Mouse (Mus musculus) adrenal gland, adult 2 months (tissue): ENCODE results near the gene Anks1b. TPM values are rescaled to one million over a fixed set of nuclear protein-coding genes. Genes with fewer than 3 reads are reported as not detected.
"Not testable (repeated sequence)": the region's sequence is repeated elsewhere in the genome, so short reads cannot be mapped to it uniquely, and the experiment has no call there.

ENCODE experiments used
- DNase-seq: peaks from one replicate; pipeline ENCODE4 v3.0.0; 2021
- polyA plus RNA-seq: library from polyadenylated mRNA; depleted of rRNA; stranded (reverse); fragments of >200 nt; gene quantifications from 2 replicates; pipeline ENCODE4 v1.2.3, GENCODE M21; 2012
- total RNA-seq, 2 experiments: library from RNA; stranded (reverse); gene quantifications; 2 replicates each; pipeline ENCODE4 v1.2.3; 2021

Gene Anks1b
- total and polyA plus RNA-seq, 3 experiments: 0.31 to 0.86 (median 0.72) TPM

DNA sequence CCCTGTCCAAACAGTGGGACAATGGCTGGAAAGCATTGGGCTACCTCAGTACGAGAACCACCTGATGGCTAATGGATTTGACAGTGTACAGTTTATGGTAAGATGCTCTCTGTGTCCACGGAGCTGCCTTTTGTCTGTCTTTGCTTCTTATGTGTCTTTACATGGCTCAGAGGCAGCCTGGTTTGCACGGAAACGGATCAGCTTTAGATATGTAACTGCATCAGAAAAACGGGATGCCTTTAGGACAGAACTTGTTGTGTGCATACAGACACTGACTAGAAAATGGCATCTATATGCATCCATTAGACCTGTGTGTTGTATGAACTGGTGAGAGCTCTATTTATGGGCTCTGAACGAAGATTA lies 703.8 kb downstream of the Anks1b start:
- DNase-seq: no peak

DNA sequence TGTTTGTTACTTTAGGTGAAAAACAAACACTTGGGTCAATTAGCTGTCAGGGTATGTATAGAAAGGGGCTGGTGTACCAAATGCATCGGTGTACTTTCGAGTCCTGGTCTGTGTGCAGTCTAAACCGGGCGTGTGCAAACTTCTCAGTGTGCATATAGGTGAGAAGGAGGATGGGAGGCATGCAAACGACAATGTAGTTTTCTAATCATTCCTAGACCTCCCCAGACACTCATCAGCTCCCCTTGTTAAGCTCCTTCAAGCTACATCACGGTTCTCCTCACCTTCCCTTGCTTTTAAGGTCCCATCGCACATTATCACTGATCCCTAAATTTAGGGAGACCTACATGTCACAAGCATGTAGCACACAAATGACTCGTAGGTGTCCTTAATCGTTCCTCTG lies 704.5 kb downstream of the Anks1b start:
- no peak for DNase-seq

GRCm38 (mm10) chr10:90579970-90580369 lies 706.7 kb downstream of the Anks1b start:
- no peak for DNase-seq

DNA sequence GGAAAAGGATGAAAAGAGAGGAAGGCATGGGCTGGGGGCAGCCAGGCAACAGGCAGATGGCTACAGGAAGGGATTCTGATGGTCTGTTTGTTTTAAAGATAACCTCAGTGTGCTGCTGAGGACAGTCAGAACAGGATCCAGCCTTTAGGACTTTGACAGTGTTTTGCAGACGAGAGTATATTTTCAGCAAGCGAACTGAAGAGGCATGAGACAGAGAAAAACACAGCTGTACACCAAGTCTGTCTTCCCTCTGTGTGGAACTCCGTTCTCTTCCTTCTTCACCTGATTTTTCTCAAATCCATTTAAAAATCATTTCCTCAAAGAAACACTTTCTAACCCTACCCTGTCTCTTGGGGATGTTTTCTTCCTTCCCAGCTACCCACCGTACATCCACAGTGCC lies 710.7 kb downstream of the Anks1b start:
- DNase-seq: no peak

- DNase-seq: no peak
Measured at GRCm38 (mm10) chr10:90596142-90596541, 722.8 kb downstream of the Anks1b start.

DNA sequence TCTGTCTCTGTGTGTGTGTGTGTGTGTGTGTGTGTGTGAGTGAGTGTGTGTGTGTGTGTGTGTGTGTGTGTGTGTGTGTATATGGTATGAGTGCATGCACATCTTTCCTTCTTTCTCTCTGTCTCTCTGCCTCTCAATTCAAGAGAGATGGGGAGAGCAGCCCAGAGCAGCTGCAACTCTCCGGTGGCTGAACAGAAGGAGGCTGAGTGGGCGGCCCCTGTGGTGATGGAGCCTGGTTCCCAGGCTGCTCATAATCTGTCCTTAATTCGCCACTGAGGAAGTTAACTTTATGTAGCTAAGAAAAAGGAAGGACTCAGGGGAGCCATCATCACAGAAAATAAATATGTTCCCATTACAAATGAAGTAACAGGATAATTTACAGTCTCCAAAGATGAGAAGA lies 723.3 kb downstream of the Anks1b start:
- DNase-seq: no peak

DNA sequence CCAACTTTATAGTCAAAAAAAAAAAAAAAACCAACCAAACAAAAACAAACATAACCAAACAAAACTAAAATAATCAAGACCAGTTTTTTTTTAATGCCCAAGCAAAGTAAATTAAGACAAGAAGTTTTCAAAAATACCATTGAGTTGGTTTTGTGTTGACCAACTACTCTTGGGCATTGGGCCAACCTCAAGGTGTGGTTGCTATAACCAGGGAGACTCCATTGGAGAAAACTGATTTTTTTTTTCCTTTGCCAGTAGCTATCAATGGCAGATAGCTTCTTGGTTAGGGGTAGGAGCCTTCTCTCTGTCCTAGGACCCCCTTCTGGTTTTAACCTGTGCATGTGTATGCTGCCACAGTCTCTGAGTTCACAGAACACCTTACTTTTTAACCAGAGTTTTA lies 725.8 kb downstream of the Anks1b start:
- no peak for DNase-seq

- DNase-seq: no peak
Measured at GRCm38 (mm10) chr10:90599726-90600531, 726.6 kb downstream of the Anks1b start.

DNA sequence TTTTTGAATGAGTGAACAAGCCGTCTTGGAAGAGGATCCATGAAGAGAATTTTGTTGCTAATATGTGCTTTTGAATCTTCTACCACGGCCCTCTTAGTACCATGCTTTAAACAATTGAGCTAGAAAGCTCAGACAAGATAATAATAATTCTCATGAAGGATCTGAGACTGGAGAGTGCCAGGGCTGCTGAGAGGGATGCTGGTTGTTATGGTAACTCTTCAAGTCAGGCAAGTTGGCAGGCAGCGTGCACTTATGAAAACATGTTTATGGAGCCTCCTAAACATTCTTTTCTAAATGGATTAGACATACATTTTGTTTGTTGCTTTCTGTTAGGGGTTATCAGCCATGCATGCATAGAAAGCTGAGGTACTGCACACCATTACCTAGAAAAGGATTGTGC lies 734.3 kb downstream of the Anks1b start:
- DNase-seq: no peak

- no peak for DNase-seq
Measured at GRCm38 (mm10) chr10:90609437-90609836, 736.1 kb downstream of the Anks1b start.

- no peak for DNase-seq
Measured at GRCm38 (mm10) chr10:90613051-90613450, 739.7 kb downstream of the Anks1b start.

- no peak for DNase-seq
Measured at GRCm38 (mm10) chr10:90615196-90615595, 741.9 kb downstream of the Anks1b start.

GRCm38 (mm10) chr10:90616622-90617021 lies 743.3 kb downstream of the Anks1b start:
- no peak for DNase-seq

GRCm38 (mm10) chr10:90617664-90618296 lies 744.5 kb downstream of the Anks1b start:
- no peak for DNase-seq

DNA sequence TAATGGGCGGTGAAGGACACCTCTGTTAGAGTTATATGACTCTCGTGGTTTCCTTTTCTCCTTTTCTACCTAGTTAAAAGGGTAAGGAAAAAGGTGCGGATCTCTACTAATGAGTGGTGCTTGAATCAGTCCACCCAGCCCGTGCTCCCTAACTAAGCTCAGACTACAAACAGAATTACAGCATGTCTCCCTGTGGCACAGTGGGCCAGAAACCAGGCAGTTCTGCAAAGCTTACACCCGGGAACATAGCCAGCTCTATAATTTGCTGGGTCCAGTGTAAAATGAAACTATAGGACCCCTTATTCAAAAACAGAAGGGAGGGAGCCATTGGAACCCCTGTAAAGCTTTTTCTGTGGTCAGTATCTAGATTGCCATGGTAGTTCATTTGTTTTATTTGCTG lies 754.2 kb downstream of the Anks1b start:
- no peak for DNase-seq

DNA sequence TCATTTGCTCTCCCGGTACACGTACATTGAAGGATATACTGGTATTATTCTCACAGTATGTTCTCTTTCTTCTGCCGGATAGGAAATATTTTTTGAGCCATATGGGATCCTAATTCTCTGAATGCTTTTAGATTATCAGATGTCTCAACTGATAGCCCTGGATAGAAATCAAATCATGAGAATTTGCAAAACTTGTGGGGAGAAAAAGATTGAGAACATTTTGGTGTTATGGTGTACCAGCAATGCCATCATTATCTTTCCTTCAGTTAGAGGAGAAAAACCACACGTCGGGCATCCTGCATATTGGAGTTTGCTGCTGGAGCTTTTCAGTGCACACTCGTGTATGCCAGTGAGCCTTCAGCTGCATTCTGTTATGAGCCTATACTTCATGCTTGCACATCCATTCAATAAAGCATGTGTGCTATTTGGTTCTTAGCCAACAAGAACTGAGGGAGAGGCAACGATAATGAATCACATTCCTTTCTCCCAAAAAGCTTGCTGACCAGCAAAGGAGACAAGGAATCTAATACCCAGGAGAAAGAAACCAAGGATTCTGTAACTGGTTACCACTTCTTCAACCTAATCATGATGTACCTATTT lies 756.9 kb downstream of the Anks1b start:
- DNase-seq: no peak

- DNase-seq: not testable (repeated sequence)
Measured at GRCm38 (mm10) chr10:90630794-90631193, 757.5 kb downstream of the Anks1b start.

GRCm38 (mm10) chr10:90637352-90637751 lies 764.0 kb downstream of the Anks1b start:
- no peak for DNase-seq

- no peak for DNase-seq
Measured at GRCm38 (mm10) chr10:90649681-90650080, 776.4 kb downstream of the Anks1b start.

GRCm38 (mm10) chr10:90657416-90658120 lies 784.3 kb downstream of the Anks1b start:
- DNase-seq: peak; percentile 59

DNA sequence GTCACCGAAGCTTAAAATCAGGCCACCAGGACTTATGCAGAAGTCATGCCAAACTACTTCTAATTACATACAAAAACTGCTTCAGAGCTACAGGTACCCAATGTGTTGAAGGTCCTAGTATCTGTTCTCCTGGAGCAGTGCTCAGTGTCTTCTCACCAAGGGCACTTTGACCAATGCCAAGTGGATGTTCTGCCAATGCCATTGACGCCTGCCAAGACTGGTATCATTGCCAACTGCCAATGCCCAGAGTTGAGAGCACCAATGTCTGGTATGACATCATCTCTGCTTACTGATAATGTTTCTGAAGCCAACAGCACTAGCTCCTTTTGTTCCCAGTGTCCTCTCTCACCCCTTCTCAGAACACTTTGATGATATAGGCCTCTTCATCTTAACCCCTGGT lies 793.4 kb downstream of the Anks1b start:
- DNase-seq: peak; percentile 89

DNA sequence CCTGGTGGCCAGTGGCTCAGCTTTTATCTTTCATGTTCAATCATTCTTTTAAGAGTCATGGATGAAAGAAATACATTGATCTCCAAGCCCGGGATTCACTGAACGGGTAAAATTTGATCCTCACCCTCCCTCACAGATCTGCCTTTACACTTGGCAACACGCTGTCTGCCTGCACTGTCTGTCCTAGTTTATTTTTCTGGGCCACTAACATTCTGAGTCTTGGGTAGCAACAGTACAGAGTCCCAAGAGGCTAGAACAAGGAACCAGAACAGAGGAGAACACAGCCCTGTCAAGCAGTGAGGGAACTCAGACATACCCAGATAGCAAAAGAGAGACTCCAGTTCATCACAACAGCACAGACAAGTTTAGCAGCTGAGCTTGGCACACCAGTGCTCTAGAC lies 797.0 kb downstream of the Anks1b start:
- no peak for DNase-seq

DNA sequence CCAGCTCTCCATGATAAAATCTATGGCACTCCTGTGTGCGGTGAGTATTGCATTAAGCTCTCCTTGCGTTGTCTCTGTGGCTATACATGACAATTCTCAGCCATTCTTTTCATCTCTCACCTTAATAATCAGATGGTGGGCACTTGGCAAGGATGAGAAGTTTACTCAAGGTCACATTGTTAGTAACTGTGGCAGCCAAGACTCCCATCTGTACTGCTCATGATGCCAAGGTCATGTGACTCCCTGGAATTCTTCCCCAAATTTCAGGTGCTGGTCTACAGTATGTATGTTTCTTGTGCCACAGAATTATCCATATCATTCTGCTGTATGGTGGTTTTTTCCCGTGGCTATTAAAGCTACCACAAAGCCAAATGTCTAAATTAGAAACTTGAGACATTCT lies 798.8 kb downstream of the Anks1b start:
- DNase-seq: no peak
